Mouse (Mus musculus): ENCODE measurements around the gene Ubap1l.

Ubap1l gene

GRCm38 (mm10) chr9:65374468-65375162 lies 13.8 kb downstream of the Ubap1l start:
- in situ Hi-C loops (cut with MseI, MboI) = no loop called here

- in situ Hi-C loops (cut with MseI, MboI) = no loop called here
Observed at GRCm38 (mm10) chr9:65375163-65375934, 14.5 kb downstream of the Ubap1l start.

- in situ Hi-C loops (cut with MseI, MboI) = no loop called here
Observed at GRCm38 (mm10) chr9:65381017-65381590, 20.3 kb downstream of the Ubap1l start.

GRCm38 (mm10) chr9:65382031-65382750 lies 21.4 kb downstream of the Ubap1l start:
- in situ Hi-C loops (cut with MseI, MboI) = no loop called here

- in situ Hi-C loops (cut with MseI, MboI) = no loop called here
Observed at GRCm38 (mm10) chr9:65382751-65383097, 21.9 kb downstream of the Ubap1l start.

GRCm38 (mm10) chr9:65384276-65384675 lies 23.4 kb downstream of the Ubap1l start:
- in situ Hi-C loops (cut with MseI, MboI) = no loop called here

- in situ Hi-C loops (cut with MseI, MboI) = no loop called here
Observed at GRCm38 (mm10) chr9:65386373-65387140, 25.7 kb downstream of the Ubap1l start.

GRCm38 (mm10) chr9:65390752-65391612 lies 30.1 kb downstream of the Ubap1l start:
- in situ Hi-C loops (cut with MseI, MboI) = loop anchor here in 1 of 2 experiments (5.0 kb wide), 1 partner anchor 36 kb away; no protein-coding TSS in a partner anchor

GRCm38 (mm10) chr9:65391613-65391964 lies 30.7 kb downstream of the Ubap1l start, which contains the start of gene Kbtbd13:
Kbtbd13 (minus strand) TSS chr9:65391652.
- in situ Hi-C loops (cut with MseI, MboI) = loop anchor here in 1 of 2 experiments (5.0 kb wide), 1 partner anchor 36 kb away; no protein-coding TSS in a partner anchor

- in situ Hi-C loops (cut with MseI, MboI) = loop anchor here in 1 of 2 experiments (5.0 kb wide), 1 partner anchor 34 kb away; no protein-coding TSS in a partner anchor
Observed at GRCm38 (mm10) chr9:65392638-65393364, 32.0 kb downstream of the Ubap1l start.

- in situ Hi-C loops (cut with MseI, MboI) = loop anchor here in 1 of 2 experiments (5.0 kb wide), 1 partner anchor 34 kb away; no protein-coding TSS in a partner anchor
Observed at GRCm38 (mm10) chr9:65393606-65394005, 32.8 kb downstream of the Ubap1l start.

GRCm38 (mm10) chr9:65394360-65394759 lies 33.5 kb downstream of the Ubap1l start:
- in situ Hi-C loops (cut with MseI, MboI) = loop anchor here in 1 of 2 experiments (5.0 kb wide), 1 partner anchor 33 kb away; no protein-coding TSS in a partner anchor

- in situ Hi-C loops (cut with MseI, MboI) = no loop called here
Observed at GRCm38 (mm10) chr9:65398279-65398678, 37.4 kb downstream of the Ubap1l start, which contains the start of gene Rasl12. Rasl12 (plus strand) TSS chr9:65398506.

- in situ Hi-C loops (cut with MseI, MboI) = no loop called here
Observed at GRCm38 (mm10) chr9:65399934-65400333, 39.1 kb downstream of the Ubap1l start.

GRCm38 (mm10) chr9:65404331-65405183 lies 43.7 kb downstream of the Ubap1l start:
- in situ Hi-C loops (cut with MseI, MboI) = no loop called here

- in situ Hi-C loops (cut with MseI, MboI) = no loop called here
Observed at GRCm38 (mm10) chr9:65405184-65405449, 44.3 kb downstream of the Ubap1l start.

- in situ Hi-C loops (cut with MseI, MboI) = no loop called here
Observed at GRCm38 (mm10) chr9:65407327-65407726, 46.5 kb downstream of the Ubap1l start.

GRCm38 (mm10) chr9:65407861-65408260 lies 47.0 kb downstream of the Ubap1l start:
- in situ Hi-C loops (cut with MseI, MboI) = no loop called here
